Mouse (Mus musculus) CH12.LX (cell line): ENCODE measurements around the gene 6030408B16Rik.

ENCODE experiments used
- MAZ ChIP-seq: IDR thresholded peaks from 2 replicates; pipeline ENCODE4 v1.6.1; 2012; ENCODE audit warnings: low read depth, mild to moderate bottlenecking, inconsistent platforms, low read length, improper control_type of control experiment, moderate library complexity
- MXI1 ChIP-seq: IDR thresholded peaks from 2 replicates; pipeline ENCODE4 v1.6.1; 2011; ENCODE audit warnings: mild to moderate bottlenecking, low read depth, low read length, improper control_type of control experiment
- POLR2A ChIP-seq: IDR thresholded peaks from 2 replicates; pipeline ENCODE4 v1.6.1; 2011; ENCODE audit warnings: low read depth, mild to moderate bottlenecking, improper control_type of control experiment, low read length
- POLR2AphosphoS2 ChIP-seq: IDR thresholded peaks from 2 replicates; pipeline ENCODE4 v1.6.1; 2011; ENCODE audit warnings: low read depth, low read length, improper control_type of control experiment
- RCOR1 ChIP-seq: conservative IDR thresholded peaks from 2 replicates; pipeline ENCODE4 v1.6.1; 2012; ENCODE audit warnings: low read depth, mild to moderate bottlenecking, inconsistent platforms, low read length, improper control_type of control experiment
- TCF12 ChIP-seq: IDR thresholded peaks from 2 replicates; pipeline ENCODE4 v1.6.1; 2014; ENCODE audit warnings: low read depth, mild to moderate bottlenecking, inconsistent platforms, low read length, improper control_type of control experiment

- TF ChIP-seq MAZ (no peak), TCF12 (no peak), POLR2AphosphoS2 (no peak), POLR2A (no peak), RCOR1 (no peak), MXI1 (no peak)
Measured at GRCm38 (mm10) chr15:101290354-101290753, 2.7 kb upstream of the 6030408B16Rik start.
